Mouse (Mus musculus): ENCODE results near the gene Gna12. TPM values are rescaled to one million over a fixed set of nuclear protein-coding genes. Genes with fewer than 3 reads are reported as not detected.

Gene Gna12
- polyA plus RNA-seq, 1 experiment from 2014 or later, result 9.3 TPM

Other genes starting within 250 kb of the Gna12 start
- 18.4 and 23.1 TPM in 2 replicates for gene Lfng, start 223.1 kb downstream of the Gna12 start, polyA plus RNA-seq (2015; fragmentation: Nextera tagmentation; extraction: Ambion mirVana)
- gene Ttyh3, start 181.4 kb downstream of the Gna12 start, polyA plus RNA-seq (2015; fragmentation: Nextera tagmentation; extraction: Ambion mirVana), result 56.0 and 61.5 TPM in 2 replicates
- 30.5 and 31.5 TPM in 2 replicates for gene Iqce, start 128.1 kb downstream of the Gna12 start, polyA plus RNA-seq (2015; fragmentation: Nextera tagmentation; extraction: Ambion mirVana)
- gene Brat1, start 125.4 kb downstream of the Gna12 start, polyA plus RNA-seq (2015; fragmentation: Nextera tagmentation; extraction: Ambion mirVana), result 21.8 and 24.8 TPM in 2 replicates
- 5.7 and 11.6 TPM in 2 replicates for gene Amz1, start 106.3 kb downstream of the Gna12 start, polyA plus RNA-seq (2015; fragmentation: Nextera tagmentation; extraction: Ambion mirVana)
- 0.11 TPM in 1 of 2 replicates, not detected in the other for gene Card11, start 170.2 kb upstream of the Gna12 start, polyA plus RNA-seq (2015; fragmentation: Nextera tagmentation; extraction: Ambion mirVana)